In the genomic region with DNA sequence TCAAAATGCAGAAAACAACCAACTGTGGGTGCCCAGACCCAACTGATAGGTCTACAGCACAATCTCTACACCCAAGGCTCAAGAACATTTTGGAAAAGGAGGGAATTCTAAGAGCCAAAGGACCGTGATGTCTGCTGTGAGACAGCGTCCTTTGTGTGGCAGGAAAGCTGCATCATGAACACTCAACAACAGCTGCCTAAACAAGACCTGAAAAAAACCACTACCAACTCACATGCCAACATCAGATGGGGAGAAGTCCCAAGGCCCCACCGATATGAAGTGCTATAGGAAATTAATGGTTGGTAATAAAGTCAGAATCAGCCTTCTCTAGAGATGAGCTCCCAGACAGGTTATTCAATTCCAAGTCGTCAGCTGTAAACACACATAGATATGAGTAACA, we compare ENCODE assay signal across 23 mouse cellular contexts. TPM values are rescaled to one million over a fixed set of nuclear protein-coding genes. Genes with fewer than 3 reads are reported as not detected.
DNase-seq lines count a peak whose midpoint lies in the region; ATAC-seq lines count a peak whose summit lies in the region.
"Had no signal": no experiment of that assay in that cellular context is flagged by ENCODE, and none has a peak within 500 bp of the region (broad histone marks: within the 10 kb centered on the region; RNA-seq: fewer than 3 reads in every experiment).

No protein-coding gene starts in this region.

- H3K27me3 ChIP-seq in limb, embryonic 12.5 days = no peaks in the 10 kb centered on the region
- H3K27me3 ChIP-seq in limb, embryonic 10.5 days (ENCODE audit: low read depth, poor library complexity, severe bottlenecking) = no peaks in the 10 kb centered on the region
- H3K27me3 ChIP-seq in liver, embryonic 15.5 days = no peaks in the 10 kb centered on the region
- H3K27me3 ChIP-seq: embryonic facial prominence, embryonic 15.5 days; hindbrain, embryonic 13.5 days; Patski had no signal

- H3K9ac ChIP-seq in limb, embryonic 12.5 days (replicated peaks) = no peak overlapping the region
- no peak overlapping the region for H3K9ac ChIP-seq in liver, embryonic 15.5 days
- H3K9ac ChIP-seq: embryonic facial prominence, embryonic 15.5 days; hindbrain, embryonic 13.5 days had no signal

- no peak for ATAC-seq in limb, embryonic 12.5 days (ENCODE audit: insufficient number of reproducible peaks, insufficient read depth, low FRiP score, low TSS enrichment, low read depth)
- no peak for ATAC-seq in liver, embryonic 15.5 days (ENCODE audit: insufficient read depth)
- ATAC-seq: activated CD4-positive, CD25-positive, alpha-beta regulatory T cell, adult 4 months; forebrain, embryonic 14.5 days; hindbrain, postnatal 0 days; Patski had no signal

- H3K4me1 ChIP-seq in limb, embryonic 12.5 days (replicated peaks) = peaks cover 33% of the 10 kb centered on the region
- H3K4me1 ChIP-seq in limb, embryonic 10.5 days = peaks cover 30% of the 10 kb centered on the region
- peaks cover 61% of the 10 kb centered on the region for H3K4me1 ChIP-seq in liver, embryonic 15.5 days (replicated peaks)

- H3K4me2 ChIP-seq in limb, embryonic 12.5 days = no peak overlapping the region
- no peak overlapping the region for H3K4me2 ChIP-seq in liver, embryonic 15.5 days
- H3K4me2 ChIP-seq: embryonic facial prominence, embryonic 15.5 days; hindbrain, embryonic 13.5 days had no signal

- peaks cover 12% of the 10 kb centered on the region; the same call in 1 of the 2 replicates for H3K36me3 ChIP-seq in limb, embryonic 12.5 days
- peaks cover 8% of the 10 kb centered on the region for H3K36me3 ChIP-seq in limb, embryonic 10.5 days
- H3K36me3 ChIP-seq in liver, embryonic 15.5 days (replicated peaks) = 0 out of 2 replicates have a peak, but pooled peaks cover 1% of the 10 kb centered on the region
- H3K36me3 ChIP-seq: embryonic facial prominence, embryonic 15.5 days; hindbrain, embryonic 13.5 days had no signal

- peak overlapping the region; percentile 14; the same call in 1 of the 2 replicates for H3K27ac ChIP-seq in limb, embryonic 12.5 days
- H3K27ac ChIP-seq in limb, embryonic 10.5 days = no peak overlapping the region; the same call in 1 of the 2 replicates
- H3K27ac ChIP-seq in liver, embryonic 15.5 days (replicated peaks) = peak overlapping the region; percentile 69
- H3K27ac ChIP-seq: forebrain, embryonic 10.5 days; gastrocnemius, adult 2 months; heart, embryonic 10.5 days; hindbrain, embryonic 13.5 days; hindbrain, postnatal 0 days had no signal

- WGBS in limb, embryonic 12.5 days = 79% methylated on average over 4 of the region's 4 CpGs
- WGBS in limb, embryonic 10.5 days = 92% methylated on average over 4 of the region's 4 CpGs
- WGBS in liver, embryonic 15.5 days (ENCODE audit: insufficient replicate concordance) = 68% methylated on average over 4 of the region's 4 CpGs

- H3K4me3 ChIP-seq in limb, embryonic 12.5 days (replicated peaks) = no peak overlapping the region
- no peak overlapping the region for H3K4me3 ChIP-seq in limb, embryonic 10.5 days
- no peak overlapping the region for H3K4me3 ChIP-seq in liver, embryonic 15.5 days (replicated peaks)
- H3K4me3 ChIP-seq: embryonic facial prominence, embryonic 15.5 days; forebrain, embryonic 10.5 days; gastrocnemius, adult 2 months; heart, embryonic 10.5 days; hindbrain, embryonic 13.5 days had no signal

- DNase-seq in limb, embryonic 10.5 days (ENCODE audit: low spot score) = no peak
- peak; percentile 23 for DNase-seq in testis, postnatal 10 days (ENCODE audit: low spot score)
- no peak for DNase-seq in testis, postnatal 14 days (ENCODE audit: low spot score)
- DNase-seq in B cell, adult 2 months = no peak
- no peak for DNase-seq in natural killer cell, adult 2 months (ENCODE audit: low spot score in 2 of 2)
- DNase-seq: cerebellum, adult 18-20 months; cerebellum, adult 9-11 months; cerebellum, postnatal 36 days; gastrocnemius, adult 2 months; gastrocnemius, postnatal 25 days; heart, adult 18-20 months; heart, postnatal 14 days had no signal

- H3K9me3 ChIP-seq in limb, embryonic 12.5 days = no peaks in the 10 kb centered on the region
- H3K9me3 ChIP-seq in limb, embryonic 10.5 days (replicated peaks) = no peaks in the 10 kb centered on the region
- no peaks in the 10 kb centered on the region for H3K9me3 ChIP-seq in liver, embryonic 15.5 days (replicated peaks)
- H3K9me3 ChIP-seq: embryonic facial prominence, embryonic 15.5 days; forebrain, embryonic 10.5 days; heart, embryonic 10.5 days; hindbrain, embryonic 13.5 days had no signal

RNA-seq across cellular contexts. Expression of gene Ina, which starts 56.5 kb away (rescaled TPM):
- 0.40 and 2.2 TPM in 2 replicates for polyA plus RNA-seq in limb, embryonic 12.5 days (2016; fragmentation: Nextera tagmentation; extraction: Ambion mirVana)
- 0.11 and 0.15 TPM in 2 replicates for polyA plus RNA-seq in limb, embryonic 10.5 days (2016; fragmentation: Nextera tagmentation; extraction: Ambion mirVana)
- 0.23 and 0.36 TPM in 2 replicates for polyA plus RNA-seq in liver, embryonic 15.5 days (2015; fragmentation: Nextera tagmentation; extraction: Ambion mirVana)
- polyA plus RNA-seq: activated CD4-positive, CD25-positive, alpha-beta regulatory T cell, adult 4 months; erythroblast, embryonic 14.5 days had no signal

RNA-seq across cellular contexts. Expression of gene Nt5c2, which starts 57.0 kb away (rescaled TPM):
- 85.4 and 85.7 TPM in 2 replicates for polyA plus RNA-seq in limb, embryonic 12.5 days (2016; fragmentation: Nextera tagmentation; extraction: Ambion mirVana)
- 75.4 and 89.8 TPM in 2 replicates for polyA plus RNA-seq in limb, embryonic 10.5 days (2016; fragmentation: Nextera tagmentation; extraction: Ambion mirVana)
- polyA plus RNA-seq in liver, embryonic 15.5 days (2015; fragmentation: Nextera tagmentation; extraction: Ambion mirVana) = 42.7 and 44.4 TPM in 2 replicates
